Mouse (Mus musculus): ENCODE measurements at regions not wholly inside any gene's neighbourhood (a gene's known extent, or its start where the extent isn't known, plus 50 kb on each side); places are given as distances from the start of the nearest gene placed in this dataset.

DNA sequence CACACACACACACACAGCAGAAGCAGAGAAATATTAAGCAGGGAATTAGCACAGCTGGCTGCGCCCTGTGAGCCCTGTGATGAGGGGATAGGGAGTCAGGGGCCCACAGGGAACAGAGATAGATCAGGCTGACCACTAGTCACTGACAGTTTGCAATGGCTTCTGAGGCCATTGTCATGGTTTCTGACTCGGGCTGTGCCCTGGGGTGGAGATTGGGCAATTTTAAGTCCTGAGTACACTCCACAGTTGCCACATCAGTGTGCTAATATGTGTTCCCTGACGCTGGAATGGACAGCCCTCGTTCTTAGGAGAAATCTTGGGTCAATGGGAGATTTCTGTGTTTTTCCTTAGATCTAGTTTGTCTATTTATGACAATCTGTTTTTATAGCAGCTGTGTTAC lies 148.3 kb upstream of the Nectin1 start:
- no peak for DNase-seq (ENCODE audit: low spot score in 2 of 2)

DNA sequence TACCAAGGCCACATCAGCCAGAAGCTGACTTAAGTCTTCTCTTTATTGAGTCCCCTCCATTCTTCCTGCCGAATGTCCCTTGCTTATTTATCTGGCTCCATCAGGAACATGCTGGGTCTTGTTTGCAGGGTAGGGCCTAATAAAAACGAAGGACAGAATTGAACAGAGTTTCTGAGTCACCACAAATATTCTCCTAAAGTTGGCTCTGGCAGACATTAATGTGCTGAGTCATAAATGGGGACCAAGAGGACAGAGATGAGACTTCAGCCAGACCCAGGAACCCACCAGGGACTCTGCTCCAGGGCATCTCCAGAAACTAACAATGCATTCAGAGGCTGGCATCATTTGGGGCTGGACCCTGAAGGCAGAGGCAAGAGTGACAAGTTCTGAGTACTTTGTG lies 143.4 kb upstream of the Nectin1 start:
- no peak for DNase-seq (ENCODE audit: low spot score in 2 of 2)

DNA sequence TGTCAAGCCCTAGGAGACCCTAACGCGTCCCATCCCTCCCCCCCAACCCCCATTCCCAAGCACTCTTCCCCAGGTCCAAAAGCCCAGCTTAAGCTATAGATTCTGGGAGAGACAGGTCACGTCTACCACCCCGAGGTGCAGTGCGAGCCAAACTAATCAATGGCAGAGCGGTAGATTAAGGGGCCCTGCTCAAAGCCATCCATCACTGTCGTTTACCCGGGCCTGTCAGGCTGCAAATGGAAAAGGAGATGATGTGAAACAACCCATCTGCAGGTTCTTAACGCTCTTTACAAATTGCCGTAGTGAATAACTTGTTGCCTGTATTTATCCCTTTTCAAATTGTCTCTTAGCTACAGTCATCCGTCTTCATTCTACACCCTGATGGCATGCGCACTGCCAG lies 126.2 kb upstream of the Nectin1 start:
- DNase-seq (ENCODE audit: low spot score in 2 of 2) = no peak

DNA sequence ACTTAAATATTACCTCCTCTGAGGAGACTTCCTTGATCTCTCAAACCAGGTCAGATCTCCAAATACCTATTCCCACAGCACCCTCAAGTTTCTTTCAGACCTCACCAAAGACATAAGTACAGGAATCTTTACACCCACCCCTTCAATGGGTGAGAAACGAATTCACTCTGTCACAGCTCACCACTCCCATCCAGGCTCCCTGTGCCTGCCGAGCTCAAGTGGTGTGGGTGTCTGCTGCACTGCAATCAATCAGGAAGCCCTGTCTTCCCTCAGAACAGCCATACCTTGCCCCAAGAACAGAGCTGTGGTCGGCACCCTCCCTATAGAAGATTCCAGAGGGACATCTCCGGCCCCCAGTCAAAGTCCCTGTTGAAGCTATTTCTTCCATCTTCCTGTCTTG lies 116.2 kb upstream of the Nectin1 start:
- no peak for DNase-seq (ENCODE audit: low spot score in 2 of 2)

DNA sequence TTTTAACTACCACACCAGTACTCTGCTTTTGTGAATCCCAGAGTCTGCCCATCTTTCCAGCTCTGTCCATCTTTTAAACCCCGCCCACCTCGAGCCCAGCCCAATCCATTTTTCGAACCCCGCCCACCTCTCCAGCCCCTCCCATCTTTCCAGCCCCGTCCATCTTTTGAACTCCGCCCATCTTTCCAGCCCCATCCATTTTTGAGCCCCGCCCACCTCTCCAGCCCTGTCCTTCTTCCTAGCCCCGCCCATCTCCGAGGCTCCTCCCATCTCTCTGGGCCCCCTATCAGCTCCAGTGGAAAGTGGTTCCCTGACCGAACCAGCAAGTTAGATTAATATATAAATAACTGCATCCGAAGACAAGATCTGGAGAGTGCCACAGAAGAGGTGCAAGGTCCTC lies 115.0 kb upstream of the Nectin1 start:
- DNase-seq (ENCODE audit: low spot score in 2 of 2) = no peak

DNA sequence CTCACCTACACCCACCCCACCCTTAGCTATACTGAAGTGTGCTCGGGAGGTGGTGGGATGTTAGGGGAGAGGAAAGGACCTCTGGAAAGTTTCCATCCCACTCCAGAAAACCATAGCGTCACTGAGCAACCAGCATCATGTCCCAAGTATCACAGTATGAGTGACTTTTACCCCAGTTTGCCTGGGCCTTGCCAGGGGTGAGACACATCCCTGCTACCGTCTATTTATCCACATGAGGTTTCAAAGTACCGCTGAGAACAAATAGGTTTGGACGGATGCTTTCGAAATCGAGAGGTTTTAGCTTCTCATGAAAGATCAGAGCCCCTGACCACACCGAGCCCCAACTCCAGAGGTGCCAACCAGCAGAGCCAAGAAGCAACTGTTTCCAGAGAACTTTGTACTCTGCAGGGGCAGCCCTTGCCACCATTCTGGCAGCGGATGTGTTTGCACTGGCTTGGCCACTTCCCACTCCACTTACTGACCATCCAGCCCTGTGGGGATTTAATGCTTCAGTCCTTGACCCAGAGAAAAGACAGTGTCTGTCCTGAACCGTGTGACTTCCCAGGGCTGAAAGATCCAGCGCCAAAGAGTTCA lies 107.3 kb upstream of the Nectin1 start:
- DNase-seq (ENCODE audit: low spot score in 2 of 2) = no peak

DNA sequence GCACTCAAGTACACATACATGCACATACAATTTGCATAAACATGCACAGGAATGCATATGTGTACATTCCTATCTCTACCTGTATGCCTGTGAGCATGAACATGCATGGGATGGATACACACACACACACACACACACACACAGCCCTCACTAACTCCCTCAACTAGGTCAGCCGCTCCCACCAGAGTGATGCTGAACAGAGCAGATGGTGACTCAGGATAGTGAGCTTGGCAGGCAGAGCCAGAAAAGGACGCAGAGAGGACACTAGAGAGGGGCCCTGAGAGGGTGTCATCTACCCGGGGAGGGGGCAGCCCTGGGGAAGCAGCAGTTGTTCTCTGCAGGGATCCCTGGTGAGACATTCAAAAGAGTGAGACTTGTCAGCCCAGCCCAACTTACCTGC lies 85.6 kb upstream of the Nectin1 start:
- DNase-seq (ENCODE audit: low spot score in 2 of 2) = no peak

DNA sequence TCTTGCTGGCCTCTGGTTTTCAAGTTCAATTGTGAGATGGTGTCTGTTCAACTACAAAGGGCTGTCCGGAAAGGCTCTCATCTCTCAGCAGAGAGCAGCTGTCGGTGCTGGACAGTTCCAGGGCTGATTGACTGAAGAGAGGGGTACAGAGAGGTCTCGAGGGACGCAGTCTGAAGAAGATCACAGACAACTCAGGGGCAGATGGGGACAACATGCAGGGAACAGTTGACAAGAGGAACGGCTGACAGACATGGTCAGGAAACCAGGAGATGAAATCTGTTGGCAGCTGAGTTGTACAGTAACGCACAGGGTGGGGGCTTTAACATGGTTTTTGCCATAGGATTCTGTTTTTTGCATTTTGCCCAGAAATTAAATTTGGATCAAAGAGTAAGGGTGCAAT lies 84.5 kb upstream of the Nectin1 start:
- DNase-seq (ENCODE audit: low spot score in 2 of 2) = no peak

DNA sequence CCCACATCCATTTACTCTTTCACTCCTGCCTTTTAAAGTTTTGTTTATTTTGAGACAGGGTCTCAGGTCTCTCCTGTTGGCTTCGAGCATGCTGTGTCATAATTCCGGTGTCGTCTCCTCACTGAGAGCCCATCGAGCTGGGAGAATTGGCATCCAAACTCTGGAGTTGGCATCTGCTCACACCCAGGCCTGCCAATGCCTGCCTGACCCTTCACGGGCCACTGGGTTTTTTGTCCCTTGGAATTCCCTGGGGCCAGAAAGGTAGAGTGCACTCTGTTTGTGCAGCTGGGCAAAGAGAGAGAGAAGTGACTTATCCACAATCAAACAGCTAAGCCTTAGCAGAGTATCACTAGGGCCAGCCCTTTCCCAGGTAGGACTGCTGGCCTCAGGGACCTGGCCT lies 83.6 kb upstream of the Nectin1 start:
- DNase-seq (ENCODE audit: low spot score in 2 of 2) = no peak

DNA sequence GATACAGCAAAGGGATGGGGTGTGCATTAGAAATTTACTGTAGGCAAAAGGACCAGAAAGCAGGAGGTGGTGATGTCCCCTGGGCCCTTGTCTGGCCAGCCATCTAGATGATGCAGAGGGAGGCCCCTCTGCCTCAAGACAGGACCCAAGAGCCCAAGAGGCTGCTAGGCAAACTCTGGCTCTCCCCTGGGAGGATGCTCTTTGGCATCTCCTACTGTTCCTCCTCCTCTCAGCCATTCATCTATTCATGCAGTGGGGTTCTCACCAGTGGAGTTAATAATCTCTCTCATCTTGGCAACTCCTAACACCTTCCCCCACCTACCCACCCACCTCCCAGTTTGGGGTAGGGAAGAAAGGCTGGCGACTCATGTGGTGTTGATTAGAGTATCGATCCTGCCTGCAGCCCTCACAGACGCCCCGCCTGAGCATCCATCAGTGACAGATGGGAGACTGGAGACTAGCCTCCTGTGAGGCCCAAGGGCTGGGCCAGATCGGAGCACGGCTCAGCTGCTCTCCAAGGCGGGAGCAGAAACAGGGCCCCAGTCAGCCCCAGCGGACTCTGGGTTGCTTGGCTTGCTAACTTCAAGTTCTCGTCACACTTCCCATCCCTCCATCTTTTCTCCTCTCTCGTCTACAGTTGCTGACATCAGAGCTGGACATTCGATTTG lies 82.8 kb upstream of the Nectin1 start:
- DNase-seq (ENCODE audit: low spot score in 2 of 2) = peak; percentile 25 to 26

DNA sequence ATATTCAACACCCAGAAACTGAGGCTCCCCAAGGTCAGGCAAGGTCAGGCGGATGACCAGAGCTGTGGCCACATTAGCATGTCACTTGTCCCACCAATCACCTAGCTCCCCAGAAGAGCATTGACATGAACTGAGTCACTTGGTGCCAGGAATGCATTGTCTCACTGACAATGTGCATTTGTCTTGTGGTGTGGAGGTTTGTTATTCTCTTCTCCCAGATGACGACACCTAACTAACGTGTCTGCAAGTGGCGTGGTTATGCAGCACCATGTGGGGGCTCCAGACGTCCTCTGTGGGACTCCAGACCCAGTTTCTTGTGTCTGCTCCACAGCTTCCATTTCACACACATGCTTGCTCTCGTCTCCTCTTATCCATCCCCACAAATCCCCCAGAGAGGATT lies 82.1 kb upstream of the Nectin1 start:
- DNase-seq (ENCODE audit: low spot score in 2 of 2) = peak in 1 of 2 experiments; percentile 30

DNA sequence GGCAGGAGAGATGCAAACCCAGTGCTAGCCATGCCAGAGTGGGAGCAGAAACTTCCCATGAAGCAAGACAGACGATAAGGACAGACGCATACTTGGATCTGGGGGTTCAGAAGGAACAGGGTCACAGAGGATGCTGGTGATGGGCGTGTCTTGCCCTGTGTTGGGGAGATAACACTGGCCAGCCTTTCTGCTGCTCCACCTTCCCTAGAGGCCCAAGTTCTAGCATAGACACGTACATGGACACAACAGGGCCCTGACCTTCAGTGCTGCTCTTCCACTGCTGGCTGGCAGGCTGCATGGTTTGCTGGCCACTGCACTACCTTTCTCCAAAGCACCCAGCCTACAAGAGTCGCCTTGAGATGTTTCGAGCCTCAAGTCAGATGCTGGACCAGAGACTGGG lies 76.4 kb upstream of the Nectin1 start:
- no peak for DNase-seq (ENCODE audit: low spot score in 2 of 2)

DNA sequence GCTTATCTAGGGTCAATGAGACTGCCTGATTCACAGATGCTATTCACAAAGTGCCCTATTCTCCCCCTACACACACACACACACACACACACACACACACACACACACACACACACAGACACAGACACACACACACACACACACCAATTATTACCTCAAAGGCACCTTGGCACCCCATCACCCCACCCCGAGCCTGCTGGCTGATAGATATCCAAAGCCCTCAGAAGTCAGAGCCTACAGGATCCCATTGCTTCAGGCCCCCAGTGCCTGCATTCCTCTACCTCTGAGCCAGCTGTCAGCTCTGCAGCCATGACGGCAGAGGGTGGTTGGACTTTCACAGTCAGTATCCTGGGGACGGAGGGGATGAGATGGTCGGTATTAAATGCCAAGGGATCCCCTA lies 75.8 kb upstream of the Nectin1 start:
- no peak for DNase-seq (ENCODE audit: low spot score in 2 of 2)

DNA sequence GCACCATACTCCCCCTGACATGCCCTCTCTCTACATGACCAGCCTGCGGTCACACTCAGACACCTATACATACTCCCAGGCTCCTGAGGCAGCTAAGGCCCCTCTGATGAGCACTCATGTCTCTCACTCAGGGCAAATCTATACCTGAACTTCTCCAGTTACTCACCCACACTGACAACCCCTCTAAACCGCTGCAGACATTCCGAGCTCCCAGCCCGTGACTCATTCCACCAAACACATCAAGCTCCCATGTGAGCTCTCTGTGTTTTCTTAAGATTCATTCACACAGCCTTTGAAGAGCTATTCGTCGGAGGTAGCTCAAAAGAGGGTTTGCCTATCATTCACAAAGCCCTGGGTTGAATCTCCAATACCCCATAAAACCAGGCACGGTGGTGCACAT lies 75.1 kb upstream of the Nectin1 start:
- DNase-seq (ENCODE audit: low spot score in 2 of 2) = no peak

DNA sequence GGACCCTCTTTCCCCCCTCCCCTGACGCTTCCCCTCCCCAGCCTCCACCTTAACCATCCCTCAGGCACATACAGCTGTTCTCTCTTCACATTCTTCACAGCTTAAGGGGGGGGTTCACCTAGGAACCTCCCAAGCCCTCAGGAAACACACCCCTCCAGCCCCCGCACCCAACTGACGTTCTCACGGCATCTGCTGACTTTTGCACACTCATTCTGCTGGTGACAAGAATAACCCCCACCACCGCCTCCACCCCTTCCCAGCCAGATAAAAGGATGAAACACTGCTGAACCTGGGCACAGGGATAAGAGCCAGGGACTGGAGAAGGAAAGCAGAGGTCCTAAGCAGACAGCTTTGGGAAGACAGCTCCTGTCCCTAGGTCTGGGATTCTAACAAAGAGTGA lies 73.2 kb upstream of the Nectin1 start:
- no peak for DNase-seq (ENCODE audit: low spot score in 2 of 2)

DNA sequence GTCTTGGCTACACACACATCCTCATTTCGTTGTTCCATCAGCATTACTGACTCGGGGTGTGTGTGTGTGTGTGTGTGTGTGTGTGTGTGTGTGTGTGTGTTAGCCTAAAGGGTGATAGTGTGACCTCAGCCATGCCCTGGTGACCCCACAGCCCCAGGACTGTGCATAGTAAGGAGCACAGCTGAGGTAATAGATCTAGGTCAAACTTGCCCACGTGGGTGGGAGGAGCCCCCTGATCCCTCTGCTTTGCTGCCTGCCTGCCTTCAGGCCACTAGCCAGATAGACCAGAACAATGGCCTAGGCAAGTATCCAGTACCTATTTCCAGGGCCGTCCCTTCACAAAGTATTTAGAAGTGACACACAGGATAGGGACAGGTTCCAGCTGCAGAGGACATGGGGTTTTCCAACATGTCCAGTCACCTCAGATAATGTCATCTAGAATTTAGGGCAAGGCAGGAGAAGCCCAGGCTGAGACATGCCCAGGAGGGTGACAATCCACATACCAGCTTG lies 70.6 kb upstream of the Nectin1 start:
- no peak for DNase-seq (ENCODE audit: low spot score in 2 of 2)

DNA sequence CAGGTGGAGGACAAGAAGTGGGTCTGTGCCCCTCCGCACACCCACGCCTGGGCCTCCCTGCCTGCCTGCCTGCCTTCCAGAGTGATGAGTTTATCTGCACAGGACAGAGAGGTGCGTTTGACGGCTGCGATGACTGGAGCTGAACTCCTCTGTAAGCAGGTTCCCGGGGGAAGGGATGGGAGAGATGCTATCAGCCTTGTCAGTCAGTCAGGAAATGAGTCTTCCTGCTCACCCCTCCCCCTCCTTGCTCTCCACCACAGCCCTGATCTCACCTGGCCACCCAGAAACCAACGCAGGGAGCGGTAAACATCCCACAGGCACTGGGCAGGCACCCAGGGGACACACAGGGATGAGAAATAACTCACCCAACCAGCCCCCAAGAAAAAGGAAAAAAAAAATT lies 69.5 kb upstream of the Nectin1 start:
- no peak for DNase-seq (ENCODE audit: low spot score in 2 of 2)

DNA sequence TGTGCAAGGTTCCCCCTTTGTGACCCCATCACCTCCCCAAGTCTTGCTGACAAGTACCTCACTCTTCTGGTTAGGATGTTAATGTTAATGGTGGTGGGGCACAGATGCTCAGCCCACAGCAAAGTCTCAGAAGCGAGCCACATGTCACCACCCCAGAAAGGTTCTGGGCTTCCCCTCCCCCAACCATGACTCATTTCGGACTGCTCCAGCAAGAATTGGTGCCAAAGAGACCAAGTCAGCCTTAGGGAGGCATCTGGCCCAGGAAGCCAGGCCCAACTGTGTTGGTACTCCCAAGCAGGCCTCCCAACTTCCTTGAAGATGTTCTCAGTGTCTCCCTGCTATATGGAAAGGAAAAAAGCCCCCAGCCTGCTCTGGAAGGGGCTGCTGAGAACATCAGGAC lies 67.8 kb upstream of the Nectin1 start:
- DNase-seq (ENCODE audit: low spot score in 2 of 2) = no peak

DNA sequence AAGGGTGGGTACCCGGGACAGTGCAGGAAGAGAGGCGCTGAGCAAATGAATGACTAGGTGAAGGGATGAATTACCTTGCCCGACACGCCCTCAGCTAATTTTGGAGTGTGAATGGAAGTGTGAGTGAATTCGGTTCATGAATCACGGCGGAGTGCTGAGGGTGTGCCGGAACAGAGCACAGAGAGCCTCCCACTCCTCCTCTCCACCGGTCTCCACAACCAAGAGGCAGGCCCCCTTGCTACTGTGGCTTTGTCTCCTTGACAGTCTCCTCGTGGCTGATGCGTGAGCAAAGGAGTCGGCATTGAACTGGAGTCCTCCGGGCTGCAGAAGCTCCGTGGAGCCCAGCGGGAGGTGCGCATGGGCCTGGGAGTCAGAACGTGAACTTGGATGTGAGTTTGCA lies 64.5 kb upstream of the Nectin1 start:
- DNase-seq (ENCODE audit: low spot score in 2 of 2) = no peak

DNA sequence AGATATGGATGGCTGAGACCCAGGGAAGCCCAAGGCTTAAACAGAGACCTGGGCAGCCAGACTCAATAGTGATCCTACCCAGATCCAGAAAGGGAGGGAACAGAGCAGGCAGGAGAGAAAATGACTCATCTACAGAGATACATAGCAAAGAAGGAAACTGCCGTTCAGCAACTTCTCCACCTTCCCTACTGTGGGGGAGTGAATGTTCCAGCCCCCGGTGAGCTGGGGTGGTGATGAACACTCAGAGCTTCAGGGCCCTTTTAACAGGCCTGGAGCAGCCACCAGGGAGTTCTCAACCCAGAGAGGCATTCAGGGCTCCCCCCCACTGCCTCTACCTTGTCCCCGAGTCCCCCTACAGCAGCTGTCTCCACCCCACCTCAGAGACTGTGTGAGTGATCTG lies 62.5 kb upstream of the Nectin1 start:
- no peak for DNase-seq (ENCODE audit: low spot score in 2 of 2)

DNA sequence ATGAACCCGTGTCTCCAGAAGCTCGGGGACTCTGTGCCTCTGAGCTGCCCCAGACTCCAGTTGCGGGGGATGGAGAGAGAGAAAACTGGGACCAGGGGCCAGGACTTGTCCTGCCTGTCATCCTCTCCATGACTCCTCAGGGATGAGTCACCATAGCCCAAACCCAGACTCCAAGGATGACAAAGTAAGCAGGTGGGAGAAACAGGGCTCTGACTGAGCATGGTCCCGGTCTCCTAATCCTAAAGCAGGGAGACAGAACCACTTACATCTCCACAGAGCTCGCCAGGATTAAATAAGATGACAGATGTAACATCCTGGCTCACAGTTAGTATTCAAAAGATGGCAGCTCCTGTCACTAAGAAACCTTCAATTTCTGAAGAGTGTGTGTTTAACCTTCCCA lies 61.7 kb upstream of the Nectin1 start:
- no peak for DNase-seq (ENCODE audit: low spot score in 2 of 2)

DNA sequence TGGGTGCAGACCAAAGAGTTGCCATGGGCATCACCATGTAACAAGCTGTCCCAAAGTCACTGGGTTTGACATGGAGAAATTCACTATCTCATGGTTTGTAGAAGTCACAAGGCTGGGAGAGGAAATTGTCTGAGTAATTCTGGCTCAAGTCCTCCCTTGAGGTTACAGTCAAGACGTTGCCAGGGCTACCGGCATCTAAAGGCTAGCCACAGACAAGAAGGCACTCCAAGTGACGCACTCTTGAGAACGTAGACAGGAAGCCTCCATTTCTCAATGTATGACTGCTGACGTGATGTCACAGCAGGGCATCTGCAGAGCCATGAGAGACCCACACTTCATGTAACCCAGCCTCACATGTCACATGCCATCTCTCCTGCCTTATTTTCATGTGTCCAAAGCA lies 59.2 kb upstream of the Nectin1 start:
- no peak for DNase-seq (ENCODE audit: low spot score in 2 of 2)

DNA sequence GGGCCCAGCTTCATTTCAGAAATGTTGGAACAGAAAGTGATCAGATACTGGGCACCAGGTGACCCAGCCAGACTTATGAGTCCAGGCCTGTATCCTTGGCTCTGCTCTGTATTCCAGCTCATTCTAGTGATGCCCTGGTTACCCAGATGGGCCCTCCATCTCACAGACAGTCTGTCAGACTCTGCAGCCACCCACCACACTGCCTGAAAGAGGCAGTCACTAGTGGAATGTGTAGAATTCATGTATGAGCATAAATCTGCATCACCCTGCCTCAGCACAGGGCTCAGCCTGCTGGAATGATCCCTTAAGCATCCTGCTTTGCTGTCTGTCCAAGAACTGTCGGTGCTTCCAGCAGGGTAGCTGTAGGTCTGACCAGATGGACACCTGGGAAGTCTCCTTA lies 51.8 kb upstream of the Nectin1 start:
- DNase-seq (ENCODE audit: low spot score in 2 of 2) = peak in 1 of 2 experiments; percentile 33

DNA sequence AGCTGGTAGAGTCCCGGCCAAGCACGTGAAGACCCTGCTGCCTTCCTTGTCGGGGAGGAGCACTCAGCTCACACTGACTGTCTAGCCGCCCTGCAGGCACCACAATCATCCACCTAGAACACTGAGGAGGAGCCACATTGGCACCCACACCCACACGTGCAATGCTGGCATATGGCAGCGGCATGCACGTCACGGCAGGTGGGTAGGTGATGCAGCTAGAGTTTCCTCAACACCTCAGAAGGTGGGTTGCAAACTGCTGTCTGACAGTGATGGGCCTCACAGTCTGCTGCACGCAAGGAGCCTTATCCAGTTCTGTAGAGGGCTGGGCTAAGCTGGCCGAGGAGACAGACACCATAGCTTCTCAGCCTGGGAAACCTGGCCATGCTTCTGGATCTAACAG lies 51.2 kb upstream of the Nectin1 start:
- DNase-seq (ENCODE audit: low spot score in 2 of 2) = no peak
